Mouse (Mus musculus) NIH3T3 (cell line): ENCODE results near the gene Gm21953.
"Not testable (repeated sequence)": the region's sequence is repeated elsewhere in the genome, so short reads cannot be mapped to it uniquely, and the experiment has no call there.

Experiments
- DNase-seq: peaks from one replicate; pipeline ENCODE4 v3.0.0-alpha.2; 2012; ENCODE audit warnings: low read depth

Gene Gm21953

DNA sequence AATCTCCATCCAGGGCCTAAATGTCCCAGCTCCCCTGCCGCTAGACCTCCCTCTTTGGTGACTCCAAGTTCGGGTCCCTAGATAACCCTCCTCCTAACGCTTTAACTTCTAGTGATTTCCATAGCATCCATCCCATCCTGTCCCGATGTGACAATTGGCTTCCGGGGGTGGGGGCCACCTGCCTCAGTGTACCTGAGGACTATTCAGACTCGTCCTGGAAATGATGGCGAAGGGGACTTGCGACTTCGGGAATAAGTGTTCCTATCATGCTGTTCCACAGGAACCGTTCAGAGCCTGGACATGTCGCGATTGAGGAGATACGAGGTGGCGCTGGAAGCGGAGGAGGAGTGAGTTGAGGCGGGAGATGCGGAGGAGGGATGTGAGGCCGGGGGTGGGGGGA, at the start of gene Gm21953:
Gene Gm21953 (plus strand): TSS at position 301 of the 400 bp plus-strand sequence.
- not testable (repeated sequence) for DNase-seq

DNA sequence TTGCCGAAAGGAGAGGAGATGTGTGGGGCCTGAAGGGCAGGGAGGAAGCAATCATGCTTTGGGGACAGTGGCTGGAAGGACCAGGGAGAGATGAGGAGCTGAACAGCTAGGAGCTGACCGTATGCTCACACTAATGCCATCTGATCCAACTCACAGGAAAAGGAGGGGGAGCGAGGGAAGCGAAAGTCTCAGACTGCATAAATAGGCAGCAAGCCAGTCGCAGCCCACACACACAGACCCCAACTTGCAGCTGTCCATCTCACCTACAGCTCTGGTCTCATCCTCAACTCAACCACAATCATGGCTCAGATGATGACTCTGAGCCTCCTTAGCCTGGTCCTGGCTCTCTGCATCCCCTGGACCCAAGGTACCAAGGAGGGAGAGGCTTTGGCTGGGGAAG, 38.6 kb upstream of the Gm21953 start, which contains the start of gene Ccl21b:
Gene Ccl21b (plus strand): TSS at position 301 of the 400 bp plus-strand sequence.
- DNase-seq, result not testable (repeated sequence)

DNA sequence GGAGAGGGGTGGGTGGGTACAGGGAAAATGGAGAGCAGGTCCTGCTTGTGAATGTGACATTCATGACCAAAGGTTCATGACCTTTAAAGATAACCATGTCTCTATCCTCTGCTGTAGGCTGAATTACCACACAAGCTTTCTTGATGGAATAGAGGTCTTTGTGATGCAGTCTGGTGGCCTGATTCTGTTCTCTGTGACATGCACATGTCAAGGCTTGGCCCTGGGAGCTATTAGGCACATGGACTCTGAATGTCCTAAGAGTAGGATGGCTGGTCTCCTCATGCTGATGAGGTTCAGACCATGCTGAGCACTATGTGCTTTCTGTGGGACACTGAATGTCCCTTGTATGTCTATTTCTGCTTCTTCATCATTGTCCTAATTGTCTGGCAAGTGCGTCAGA, 24.0 kb downstream of the Gm21953 start, which contains the start of gene Fam205a3:
Gene Fam205a3 (plus strand): TSS at position 301 of the 400 bp plus-strand sequence.
- not testable (repeated sequence) for DNase-seq
